Mouse (Mus musculus): ENCODE measurements around the gene Plekhg2. TPM values are rescaled to one million over a fixed set of nuclear protein-coding genes. Genes with fewer than 3 reads are reported as not detected.

The Plekhg2 gene
- total RNA-seq, 4 experiments from 2014 or later, result 13.6 to 28.9 (median 20.9) TPM

GRCm38 (mm10) chr7:28367663-28368275 is 4.6 kb downstream of the Plekhg2 start:
- no peak for DNase-seq

- no peak for DNase-seq
These were observed 9.8 kb downstream of the Plekhg2 start for GRCm38 (mm10) chr7:28362441-28363060.

- no peak for DNase-seq
These were observed 10.6 kb downstream of the Plekhg2 start for GRCm38 (mm10) chr7:28361647-28362341.

- DNase-seq, result no peak
These were observed 12.1 kb downstream of the Plekhg2 start for GRCm38 (mm10) chr7:28360291-28360690.

- no peak for DNase-seq
These were observed 12.5 kb downstream of the Plekhg2 start for GRCm38 (mm10) chr7:28359854-28360253.

- no peak for DNase-seq
These were observed 14.0 kb downstream of the Plekhg2 start for GRCm38 (mm10) chr7:28358431-28358830.

GRCm38 (mm10) chr7:28357984-28358383 is 14.4 kb downstream of the Plekhg2 start:
- DNase-seq, result peak; percentile 50

- no peak for DNase-seq
These were observed 15.4 kb downstream of the Plekhg2 start for GRCm38 (mm10) chr7:28356981-28357380.

- no peak for DNase-seq
These were observed 17.2 kb downstream of the Plekhg2 start for GRCm38 (mm10) chr7:28355221-28355620.

GRCm38 (mm10) chr7:28354596-28354995 is 17.8 kb downstream of the Plekhg2 start:
- DNase-seq, result no peak

GRCm38 (mm10) chr7:28354113-28354581 is 18.3 kb downstream of the Plekhg2 start:
- DNase-seq, result no peak

- no peak for DNase-seq
These were observed 19.1 kb downstream of the Plekhg2 start for GRCm38 (mm10) chr7:28353267-28353666.

- DNase-seq, result no peak
These were observed 20.7 kb downstream of the Plekhg2 start for GRCm38 (mm10) chr7:28351676-28352191.

GRCm38 (mm10) chr7:28350155-28350883 is 22.1 kb downstream of the Plekhg2 start, which contains the start of gene Rps16:
Gene Rps16 (plus strand): TSS chr7:28350652.
- peak; percentile 97 for DNase-seq

- DNase-seq, result no peak
These were observed 23.8 kb downstream of the Plekhg2 start for GRCm38 (mm10) chr7:28348601-28349000.

- peak; percentile 76 for DNase-seq
These were observed 24.7 kb downstream of the Plekhg2 start for GRCm38 (mm10) chr7:28347746-28348145.

- no peak for DNase-seq
These were observed 27.8 kb downstream of the Plekhg2 start for GRCm38 (mm10) chr7:28344637-28345036.

GRCm38 (mm10) chr7:28341381-28341780 is 31.0 kb downstream of the Plekhg2 start:
- DNase-seq, result no peak

- DNase-seq, result peak; percentile 70
These were observed 33.0 kb downstream of the Plekhg2 start for GRCm38 (mm10) chr7:28339213-28339917.

GRCm38 (mm10) chr7:28338108-28338998 is 34.0 kb downstream of the Plekhg2 start, which contains the start of gene Supt5:
Gene Supt5 (minus strand): TSS chr7:28338746.
- peak; percentile 97 for DNase-seq

GRCm38 (mm10) chr7:28335471-28335870 is 36.9 kb downstream of the Plekhg2 start:
- no peak for DNase-seq
